36 mouse cellular contexts compared by ENCODE assay signal in genomic region chr15:99325598-99325997, GRCm38 (mm10). TPM values are rescaled to one million over a fixed set of nuclear protein-coding genes. Genes with fewer than 3 reads are reported as not detected.
A peak's percentile ranks its signal among the peaks of the same experiment; 100 is the strongest.
DNase-seq lines count a peak whose midpoint lies in the region; ATAC-seq and TF ChIP-seq lines count a peak whose summit lies in the region.
"Had no signal": no experiment of that assay in that cellular context is flagged by ENCODE, and none has a peak within 500 bp of the region (broad histone marks: within the 10 kb centered on the region; RNA-seq: fewer than 3 reads in every experiment).

No protein-coding gene starts in this region.

- H3K27me3 ChIP-seq in heart, embryonic 16.5 days (ENCODE audit: control insufficient read depth, insufficient read depth, low read length) = no peaks in the 10 kb centered on the region
- H3K27me3 ChIP-seq in kidney, postnatal 0 days (ENCODE audit: insufficient read depth, low read length) = no peaks in the 10 kb centered on the region
- H3K27me3 ChIP-seq in lung, embryonic 16.5 days (ENCODE audit: control insufficient read depth, insufficient read depth, low read depth, low read length) = no peaks in the 10 kb centered on the region
- H3K27me3 ChIP-seq: CH12.LX; embryonic facial prominence, embryonic 15.5 days; forebrain, embryonic 12.5 days; hindbrain, embryonic 12.5 days; intestine, embryonic 15.5 days; megakaryocyte, embryonic 14.5 days; midbrain, embryonic 12.5 days; neural tube, embryonic 12.5 days had no signal

- no peak for TF ChIP-seq CTCF in gastrocnemius, adult 2 months (IDR thresholded peaks at IDR 0.05)
- no peak for TF ChIP-seq CTCF in kidney, postnatal 0 days (IDR thresholded peaks at IDR 0.05; ENCODE audit: low read depth)

- H3K4me3 ChIP-seq in gastrocnemius, adult 2 months = no peak overlapping the region
- no peak overlapping the region for H3K4me3 ChIP-seq in heart, embryonic 16.5 days (ENCODE audit: low read length)
- H3K4me3 ChIP-seq in kidney, postnatal 0 days (replicated peaks; ENCODE audit: low read depth, low read length) = no peak overlapping the region
- H3K4me3 ChIP-seq in lung, embryonic 16.5 days (ENCODE audit: low read length) = no peak overlapping the region
- H3K4me3 ChIP-seq: embryonic facial prominence, embryonic 10.5 days; embryonic facial prominence, embryonic 15.5 days; forebrain, embryonic 12.5 days; hindbrain, embryonic 12.5 days; intestine, embryonic 15.5 days; megakaryocyte, embryonic 14.5 days; midbrain, embryonic 12.5 days; myocyte; neural tube, embryonic 12.5 days had no signal

- H3K4me1 ChIP-seq in heart, embryonic 16.5 days (ENCODE audit: control insufficient read depth, insufficient read depth, low read length) = peaks cover 7% of the 10 kb centered on the region
- H3K4me1 ChIP-seq in kidney, postnatal 0 days (replicated peaks; ENCODE audit: insufficient read depth, low read length) = 0 out of 2 replicates have a peak, but pooled peaks cover 5% of the 10 kb centered on the region
- peaks cover 8% of the 10 kb centered on the region for H3K4me1 ChIP-seq in lung, embryonic 16.5 days (replicated peaks; ENCODE audit: control insufficient read depth, insufficient read depth, low read length)
- H3K4me1 ChIP-seq: embryonic facial prominence, embryonic 15.5 days; forebrain, embryonic 12.5 days; hindbrain, embryonic 12.5 days; intestine, embryonic 15.5 days; midbrain, embryonic 12.5 days; neural tube, embryonic 12.5 days had no signal

- H3K9ac ChIP-seq in heart, embryonic 16.5 days (ENCODE audit: low read length) = no peak overlapping the region
- no peak overlapping the region for H3K9ac ChIP-seq in kidney, postnatal 0 days (ENCODE audit: low read depth, low read length)
- H3K9ac ChIP-seq in lung, embryonic 16.5 days (ENCODE audit: low read length) = no peak overlapping the region
- H3K9ac ChIP-seq: embryonic facial prominence, embryonic 15.5 days; forebrain, embryonic 12.5 days; forebrain, postnatal 0 days; hindbrain, embryonic 12.5 days; intestine, embryonic 15.5 days; liver, embryonic 14.5 days; midbrain, embryonic 12.5 days; neural tube, embryonic 12.5 days had no signal

- DNase-seq in gastrocnemius, adult 2 months = no peak
- DNase-seq in gastrocnemius, postnatal 10 days = no peak
- DNase-seq in heart, adult 9 months (ENCODE audit: low spot score in 2 of 2) = no peak
- DNase-seq in kidney, postnatal 0 days (ENCODE audit: low spot score) = no peak
- no peak for DNase-seq in kidney, adult 18-20 months
- DNase-seq in lung, adult 18-20 months = no peak
- DNase-seq: adrenal gland, adult 8-10 months; cerebellum, adult 8-10 months; forebrain, postnatal 0 days; gastrocnemius, postnatal 14 days; layer of hippocampus, postnatal 36 days; liver; right cerebral cortex, adult 18-20 months; spleen, adult 18-20 months; thymus, postnatal 14 days had no signal

- no peak for ATAC-seq in heart, embryonic 16.5 days (replicated peaks; ENCODE audit: extremely low read depth, insufficient read depth, low FRiP score)
- ATAC-seq in kidney, postnatal 0 days (replicated peaks; ENCODE audit: low FRiP score, low read depth) = no peak
- ATAC-seq in lung, embryonic 16.5 days (ENCODE audit: low read depth) = no peak
- ATAC-seq: activated CD4-positive, CD25-positive, alpha-beta regulatory T cell, adult 4 months; forebrain, postnatal 0 days; hindbrain, postnatal 0 days; intestine, embryonic 15.5 days had no signal

- H3K9me3 ChIP-seq in heart, embryonic 16.5 days (replicated peaks; ENCODE audit: control insufficient read depth, low read length) = peaks cover 3% of the 10 kb centered on the region; the same call in 1 of the 2 replicates
- H3K9me3 ChIP-seq in kidney, postnatal 0 days (replicated peaks; ENCODE audit: low read length) = no peaks in the 10 kb centered on the region
- no peaks in the 10 kb centered on the region; the same call in 1 of the 2 replicates for H3K9me3 ChIP-seq in lung, embryonic 16.5 days (ENCODE audit: control insufficient read depth, low read length)
- H3K9me3 ChIP-seq: embryonic facial prominence, embryonic 15.5 days; hindbrain, embryonic 12.5 days; intestine, embryonic 15.5 days; megakaryocyte, embryonic 14.5 days; midbrain, embryonic 12.5 days; neural tube, embryonic 12.5 days had no signal

- H3K36me3 ChIP-seq in heart, embryonic 16.5 days (ENCODE audit: control insufficient read depth, insufficient read depth) = peaks cover 47% of the 10 kb centered on the region
- H3K36me3 ChIP-seq in kidney, postnatal 0 days (ENCODE audit: insufficient read depth, low read length) = peaks cover 58% of the 10 kb centered on the region
- peaks cover 49% of the 10 kb centered on the region for H3K36me3 ChIP-seq in lung, embryonic 16.5 days (ENCODE audit: control insufficient read depth, insufficient read depth, low read length)

- peak overlapping the region; percentile 73 for H3K27ac ChIP-seq in gastrocnemius, adult 2 months
- peak overlapping the region; percentile 72 for H3K27ac ChIP-seq in heart, embryonic 16.5 days (ENCODE audit: low read length)
- H3K27ac ChIP-seq in kidney, postnatal 0 days = peak overlapping the region; percentile 26; the same call in 1 of the 2 replicates
- H3K27ac ChIP-seq in lung, embryonic 16.5 days (ENCODE audit: low read length) = peak overlapping the region; percentile 52; the same call in 1 of the 2 replicates
- H3K27ac ChIP-seq: embryonic facial prominence, embryonic 10.5 days; embryonic facial prominence, embryonic 15.5 days; forebrain, embryonic 12.5 days; hindbrain, embryonic 12.5 days; hindbrain, postnatal 0 days; liver, embryonic 14.5 days; midbrain, embryonic 12.5 days; neural tube, embryonic 12.5 days had no signal

- intact Hi-C loops in gastrocnemius, adult 2 months (cut with DNase I) = no loop called here

- H3K4me2 ChIP-seq in heart, embryonic 16.5 days (ENCODE audit: low read depth, low read length) = no peak overlapping the region
- no peak overlapping the region for H3K4me2 ChIP-seq in kidney, postnatal 0 days (ENCODE audit: low read length)
- no peak overlapping the region for H3K4me2 ChIP-seq in lung, embryonic 16.5 days (ENCODE audit: low read depth, low read length)
- H3K4me2 ChIP-seq: embryonic facial prominence, embryonic 15.5 days; forebrain, embryonic 12.5 days; hindbrain, embryonic 12.5 days; intestine, embryonic 15.5 days; midbrain, embryonic 12.5 days; neural tube, embryonic 12.5 days had no signal

- WGBS in heart, embryonic 16.5 days = 91% methylated on average over 6 of the region's 6 CpGs
- WGBS in kidney, postnatal 0 days = 90% methylated on average over 6 of the region's 6 CpGs
- WGBS in lung, embryonic 16.5 days = 90% methylated on average over 6 of the region's 6 CpGs

RNA-seq across cellular contexts. Expression of gene Fam186b, which starts 29.9 kb away (rescaled TPM):
- not detected for total RNA-seq in gastrocnemius, adult 2 months (2021)
- not detected for total RNA-seq in gastrocnemius, postnatal 10 days (2021)
- 0.13 and 0.16 TPM in 2 replicates for polyA plus RNA-seq in heart, embryonic 16.5 days (2015; fragmentation: Nextera tagmentation; extraction: Ambion mirVana)
- polyA plus RNA-seq in kidney, postnatal 0 days (2015; fragmentation: Nextera tagmentation; extraction: Ambion mirVana) = 0.22 and 0.47 TPM in 2 replicates
- polyA plus RNA-seq in lung, embryonic 16.5 days (2015; fragmentation: Nextera tagmentation; extraction: Ambion mirVana) = 0.15 and 0.23 TPM in 2 replicates
- total RNA-seq: gastrocnemius, postnatal 14 days; granulocyte monocyte progenitor cell, adult 5-6 weeks had no signal
- polyA plus RNA-seq: C2C12; heart, embryonic 14.5 days; large intestine, adult 2 months; limb, embryonic 11.5 days; lung, postnatal 0 days had no signal

RNA-seq across cellular contexts. Expression of gene Prpf40b, which starts 30.7 kb away (rescaled TPM):
- 10 to 100 TPM; 24.8 to 27.0 TPM for total RNA-seq in gastrocnemius, adult 2 months (2021)
- 10 to 100 TPM; 23.3 to 28.8 TPM for total RNA-seq in gastrocnemius, postnatal 10 days (2021)
- polyA plus RNA-seq in heart, embryonic 16.5 days (2015; fragmentation: Nextera tagmentation; extraction: Ambion mirVana) = 36.0 and 46.6 TPM in 2 replicates
- 38.3 and 42.7 TPM in 2 replicates for polyA plus RNA-seq in kidney, postnatal 0 days (2015; fragmentation: Nextera tagmentation; extraction: Ambion mirVana)
- 54.0 and 55.1 TPM in 2 replicates for polyA plus RNA-seq in lung, embryonic 16.5 days (2015; fragmentation: Nextera tagmentation; extraction: Ambion mirVana)

RNA-seq across cellular contexts. Expression of gene Fmnl3, which starts 44.7 kb away (rescaled TPM):
- total RNA-seq in gastrocnemius, adult 2 months (2021) = 1 to 10 TPM; 5.5 to 7.2 TPM
- 10 to 100 TPM; 17.6 to 26.2 TPM for total RNA-seq in gastrocnemius, postnatal 10 days (2021)
- 13.0 and 16.6 TPM in 2 replicates for polyA plus RNA-seq in heart, embryonic 16.5 days (2015; fragmentation: Nextera tagmentation; extraction: Ambion mirVana)
- polyA plus RNA-seq in kidney, postnatal 0 days (2015; fragmentation: Nextera tagmentation; extraction: Ambion mirVana) = 31.6 and 33.4 TPM in 2 replicates
- polyA plus RNA-seq in lung, embryonic 16.5 days (2015; fragmentation: Nextera tagmentation; extraction: Ambion mirVana) = 29.1 and 29.3 TPM in 2 replicates
